Mouse (Mus musculus) kidney, adult 2 months (tissue): ENCODE measurements around the gene Trim71. TPM values are rescaled to one million over a fixed set of nuclear protein-coding genes. Genes with fewer than 3 reads are reported as not detected.

Source experiments
- DNase-seq: peaks from one replicate; pipeline ENCODE4 v3.0.0; 2021
- H3K27ac ChIP-seq: fragments of 200-500 bp; 2 replicates; pipeline ENCODE4 v1.5.1; 2012; ENCODE audit warnings: low read depth, low read length, control low read depth, inconsistent platforms; ENCODE audit not compliant: insufficient read depth
- H3K27me3 ChIP-seq: fragments of 200-500 bp; replicated peaks from 2 replicates; pipeline ENCODE4 v1.6.1; 2012; ENCODE audit warnings: mild to moderate bottlenecking, moderate library complexity, low read length, inconsistent platforms; ENCODE audit not compliant: control insufficient read depth, insufficient read depth
- H3K36me3 ChIP-seq: fragments of 200-500 bp; 2 replicates; pipeline ENCODE4 v1.6.1; 2012; ENCODE audit warnings: mild to moderate bottlenecking, moderate library complexity, low read length, inconsistent platforms; ENCODE audit not compliant: control insufficient read depth, insufficient read depth
- H3K4me1 ChIP-seq: fragments of 200-500 bp; 2 replicates; pipeline ENCODE4 v1.6.1; 2011; ENCODE audit warnings: low read length; ENCODE audit not compliant: control insufficient read depth, insufficient read depth
- H3K4me3 ChIP-seq: fragments of 200-500 bp; 2 replicates; pipeline ENCODE4 v1.5.1; 2011; ENCODE audit warnings: mild to moderate bottlenecking, low read depth, low read length, control low read depth; ENCODE audit not compliant: insufficient read depth
- CTCF ChIP-seq: fragments of 200-500 bp; conservative IDR thresholded peaks from 2 replicates; pipeline ENCODE4 v1.5.1; 2011; ENCODE audit warnings: low read depth, mild to moderate bottlenecking, control low read depth, low read length, moderate library complexity, mixed read lengths; ENCODE audit not compliant: insufficient read depth, insufficient read length
- POLR2A ChIP-seq: fragments of 200-500 bp; IDR thresholded peaks from one replicate; pipeline ENCODE4 v1.6.1; 2011; ENCODE audit warnings: low read depth, low read length, control low read depth
- WGBS: fragments of 180-500 bp; shearing (Covaris S2); methylation state at CpG from one replicate; pipeline ENCODE4 v1.1.7; 2018; 5-methylcytosine and 5-hydroxymethylcytosine counted together
- polyA plus RNA-seq: library from polyadenylated mRNA; depleted of rRNA; stranded (reverse); fragments of >200 nt; gene quantifications from 2 replicates; pipeline ENCODE4 v1.2.3, GENCODE M21; 2012

The Trim71 gene
- polyA plus RNA-seq, 1 experiment, result 0.05 TPM

DNA sequence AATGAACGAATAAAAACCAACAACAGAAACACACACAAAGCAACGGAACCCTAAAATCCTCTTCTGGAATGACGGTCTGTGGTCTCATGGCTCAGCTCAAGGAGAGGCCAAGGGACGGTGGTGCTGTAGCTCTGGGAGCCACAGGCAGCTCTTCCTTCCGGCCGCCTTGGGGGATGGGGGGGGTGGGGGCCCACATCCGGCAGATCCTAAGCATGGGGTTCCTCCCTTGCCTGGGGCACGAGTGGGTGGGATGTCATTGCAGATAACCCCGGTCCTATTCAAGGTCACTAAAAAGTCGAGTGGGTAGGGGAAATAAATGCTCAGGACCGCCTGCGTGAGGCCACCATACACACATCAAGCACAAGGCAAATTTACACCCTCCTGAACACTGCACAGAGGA, 17.4 kb downstream of the Trim71 start:
- H3K4me3 ChIP-seq, result no peak overlapping the region
- no peaks in the 10 kb centered on the region for H3K27me3 ChIP-seq
- no peaks in the 10 kb centered on the region for H3K36me3 ChIP-seq
- no peak for DNase-seq
- H3K27ac ChIP-seq, result no peak overlapping the region
- 66% methylated on average over 12 of the region's 12 CpGs for WGBS
- TF ChIP-seq CTCF (no peak), POLR2A (no peak)
- peaks cover 14% of the 10 kb centered on the region for H3K4me1 ChIP-seq

DNA sequence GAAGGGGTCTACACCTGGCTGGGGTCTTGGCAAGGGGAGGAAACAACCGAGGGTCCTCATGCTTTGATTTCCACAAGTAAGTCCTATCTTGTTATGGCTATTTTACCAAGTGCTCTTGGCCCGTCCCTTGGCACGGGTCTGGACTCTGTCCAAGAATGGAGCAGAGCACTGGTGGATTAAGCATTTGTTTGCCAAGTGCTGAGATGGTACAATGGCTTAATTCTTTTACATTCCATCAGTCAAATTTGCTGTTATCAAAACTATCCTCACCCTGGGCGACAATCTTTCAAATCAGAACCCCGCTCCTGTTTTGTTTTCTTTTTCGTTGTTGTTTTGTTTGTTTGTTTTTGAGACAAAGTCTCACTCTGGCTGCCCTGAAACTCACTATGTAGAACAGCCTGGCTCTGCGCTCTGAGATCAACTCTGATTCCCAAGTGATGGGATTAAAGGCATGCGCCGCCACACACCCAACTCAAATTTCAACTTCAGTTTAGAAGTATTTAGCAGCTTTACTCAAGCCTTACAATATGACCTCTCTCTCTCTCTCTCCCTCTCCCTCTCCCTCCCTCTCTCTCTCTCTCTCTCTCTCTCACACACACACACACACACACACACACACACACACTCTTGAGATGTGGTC, 19.3 kb downstream of the Trim71 start:
- Histone ChIP-seq H3K4me1 (peaks cover 14% of the 10 kb centered on the region), H3K27ac (no peak overlapping the region), H3K36me3 (no peaks in the 10 kb centered on the region), H3K4me3 (no peak overlapping the region), H3K27me3 (no peaks in the 10 kb centered on the region)
- peak; percentile 68 for DNase-seq
- no peak for TF ChIP-seq CTCF
- 51% methylated on average over 9 of the region's 9 CpGs for WGBS

DNA sequence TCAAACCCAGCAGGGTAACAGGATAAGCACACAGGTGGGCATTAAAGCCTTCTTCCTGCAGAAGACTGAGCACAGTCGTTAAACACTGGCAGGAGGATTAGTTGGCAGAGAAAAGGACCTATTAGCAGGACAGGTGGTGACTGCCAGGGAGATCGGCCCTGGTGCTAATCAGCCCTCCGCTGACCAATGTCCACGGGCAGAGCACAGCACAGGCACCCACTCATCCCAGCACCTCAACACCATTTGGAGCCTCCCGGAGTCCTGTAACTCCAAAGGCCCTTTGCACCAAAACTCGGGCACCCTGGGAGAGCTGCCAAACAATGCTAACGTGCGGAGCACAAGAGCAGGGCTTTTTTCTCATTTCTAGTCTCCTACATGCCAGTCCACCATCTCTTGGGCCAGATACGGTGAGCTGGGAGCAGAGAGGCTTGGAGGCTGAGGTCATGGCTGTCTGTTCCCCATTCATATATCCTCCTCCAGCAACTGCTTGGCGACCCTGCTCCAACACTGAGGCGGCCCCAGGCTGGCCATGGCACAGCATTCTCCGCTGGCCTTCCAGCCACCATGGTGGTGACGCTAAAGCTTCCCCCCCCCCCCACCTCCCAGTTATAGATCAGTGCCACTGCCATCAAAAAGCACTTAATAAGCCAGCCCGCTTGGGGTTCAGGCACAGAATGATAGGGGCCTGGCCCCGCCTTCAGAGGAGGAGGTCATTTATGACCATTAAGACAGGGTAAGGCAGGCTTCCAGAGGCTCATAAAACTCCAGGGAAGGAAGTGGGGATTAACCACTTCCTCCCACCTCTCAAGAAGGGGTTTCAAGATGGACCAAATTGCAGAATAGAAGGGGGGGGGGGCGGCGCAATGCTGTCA, 20.1 kb downstream of the Trim71 start:
- no peaks in the 10 kb centered on the region for H3K36me3 ChIP-seq
- no peaks in the 10 kb centered on the region for H3K27me3 ChIP-seq
- no peak overlapping the region for H3K27ac ChIP-seq
- DNase-seq, result peak; percentile 82
- H3K4me3 ChIP-seq, result no peak overlapping the region
- TF ChIP-seq CTCF (no peak), POLR2A (no peak)
- 48% methylated on average over 17 of the region's 17 CpGs for WGBS
- H3K4me1 ChIP-seq, result peaks cover 14% of the 10 kb centered on the region

DNA sequence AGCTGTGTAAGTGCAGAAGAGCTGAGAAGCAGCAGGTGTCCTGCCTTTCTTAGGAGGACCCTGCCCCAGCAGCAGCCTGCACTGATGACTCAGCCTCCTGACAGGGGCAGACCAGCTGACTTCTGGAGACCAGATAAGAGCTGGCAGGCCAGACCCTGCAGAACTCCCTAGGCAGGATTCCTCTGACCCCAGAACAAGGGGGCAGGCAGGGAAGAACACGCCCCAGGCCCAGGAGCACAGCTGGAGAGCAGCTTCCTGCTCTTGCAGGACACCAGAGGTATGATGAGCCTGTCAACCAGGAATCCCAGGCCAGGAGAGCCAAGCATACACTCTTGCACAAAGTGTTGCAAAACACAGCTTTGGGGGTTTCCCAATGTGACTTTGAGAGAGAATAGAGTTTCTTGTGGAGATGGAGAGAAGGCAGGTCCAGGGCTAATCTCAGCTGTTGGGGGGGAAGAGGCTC, 22.9 kb downstream of the Trim71 start:
- TF ChIP-seq CTCF (no peak), POLR2A (no peak)
- no peak for DNase-seq
- Histone ChIP-seq H3K27ac (no peak overlapping the region), H3K27me3 (no peaks in the 10 kb centered on the region), H3K4me1 (0 out of 2 replicates have a peak, but pooled peaks cover 6% of the 10 kb centered on the region), H3K36me3 (no peaks in the 10 kb centered on the region), H3K4me3 (no peak overlapping the region)
- 91% methylated on average over 1 of the region's 1 CpGs for WGBS

DNA sequence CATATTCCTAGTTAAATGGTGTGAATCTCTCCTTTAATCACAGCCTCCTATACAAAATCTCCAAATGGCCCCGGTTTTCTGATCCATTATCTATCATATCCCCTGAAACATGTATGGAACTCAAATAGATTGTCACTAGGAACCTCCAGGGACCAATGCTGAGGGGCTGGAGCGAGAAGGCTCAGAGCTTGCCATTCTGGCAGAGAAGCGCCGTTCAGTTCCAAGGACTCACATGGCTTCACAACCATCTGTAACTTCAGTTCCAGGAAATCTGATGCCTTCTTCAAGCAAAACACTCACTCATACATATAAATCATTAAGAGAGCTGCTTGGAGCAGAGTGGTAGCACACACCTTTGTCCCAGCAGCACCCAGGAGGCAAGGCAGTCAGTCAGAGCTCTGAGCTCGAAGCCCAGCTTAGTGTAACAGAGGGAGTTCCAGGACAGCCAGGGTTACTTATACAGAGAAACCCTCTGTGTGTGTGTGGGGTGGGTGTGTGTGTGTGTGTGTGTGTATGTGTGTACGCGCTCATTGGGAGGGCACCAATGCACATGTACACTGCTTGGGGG, 25.1 kb downstream of the Trim71 start:
- Histone ChIP-seq H3K27ac (no peak overlapping the region), H3K4me3 (no peak overlapping the region), H3K4me1 (0 out of 2 replicates have a peak, but pooled peaks cover 4% of the 10 kb centered on the region), H3K36me3 (no peaks in the 10 kb centered on the region), H3K27me3 (no peaks in the 10 kb centered on the region)
- DNase-seq, result peak; percentile 82
- WGBS, result 67% methylated on average over 7 of the region's 7 CpGs
- no peak for TF ChIP-seq CTCF
- TF ChIP-seq POLR2A, result no peak

DNA sequence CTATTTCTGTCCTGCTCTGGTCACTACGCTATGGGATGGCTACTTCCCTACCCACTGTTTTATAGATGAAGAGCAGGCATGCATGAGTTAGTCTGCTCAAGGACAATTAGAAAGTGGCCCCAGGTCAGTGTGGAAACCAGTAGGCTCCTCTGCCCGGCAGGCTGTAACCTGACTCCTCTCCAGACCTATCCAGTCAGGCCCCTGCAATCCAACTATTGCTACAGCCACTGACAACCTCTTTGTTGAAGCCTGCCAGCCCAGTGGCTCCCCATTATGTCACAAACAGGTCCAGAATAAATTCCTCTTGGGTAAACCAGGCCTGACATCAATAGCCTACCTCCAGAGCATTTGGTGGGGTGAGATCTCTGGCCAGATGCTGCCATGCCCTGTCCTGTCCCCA, 27.5 kb downstream of the Trim71 start:
- no peak for TF ChIP-seq POLR2A
- DNase-seq, result no peak
- H3K4me3 ChIP-seq, result no peak overlapping the region
- no peaks in the 10 kb centered on the region for H3K27me3 ChIP-seq
- WGBS, result 86% methylated on average over 2 of the region's 2 CpGs
- H3K36me3 ChIP-seq, result no peaks in the 10 kb centered on the region
- H3K4me1 ChIP-seq, result no peaks in the 10 kb centered on the region
- no peak overlapping the region for H3K27ac ChIP-seq

DNA sequence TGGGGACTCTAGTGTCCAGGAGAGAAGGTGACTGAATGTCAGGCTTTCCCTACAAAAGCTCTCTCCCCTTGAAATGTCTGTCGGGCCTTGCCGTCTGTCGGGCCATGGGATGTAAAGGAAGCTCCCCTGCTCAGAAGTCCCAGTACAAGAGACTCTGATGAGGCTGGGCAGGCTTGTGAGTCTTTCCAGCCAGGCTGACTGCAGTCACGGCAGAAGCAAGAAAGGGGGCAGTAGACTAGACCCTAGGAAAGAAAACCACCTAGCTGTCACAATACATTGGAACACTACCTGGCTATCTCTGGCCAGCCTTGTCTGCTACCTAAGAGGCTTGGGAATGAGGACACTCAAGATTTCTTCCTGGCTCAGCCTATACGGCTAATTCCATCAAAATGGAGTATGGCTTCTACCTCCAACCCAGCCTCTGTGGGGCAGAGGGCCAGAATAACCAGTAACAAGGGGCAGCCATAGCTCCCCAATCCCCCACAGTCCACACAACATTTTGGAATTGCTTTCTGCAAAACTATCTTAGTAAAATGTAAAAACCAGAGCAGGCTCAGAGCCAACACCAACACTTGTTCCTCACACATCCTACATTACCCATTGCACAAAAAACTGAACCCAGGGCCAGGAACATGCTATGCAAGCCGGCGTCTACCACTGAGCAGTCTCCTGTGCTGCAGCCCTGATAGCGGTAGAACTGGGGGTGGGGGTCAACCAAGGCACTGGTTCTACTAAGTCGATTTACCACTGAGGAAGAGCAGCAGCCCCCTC, 29.2 kb downstream of the Trim71 start:
- Histone ChIP-seq H3K36me3 (no peaks in the 10 kb centered on the region), H3K4me3 (no peak overlapping the region), H3K4me1 (no peaks in the 10 kb centered on the region), H3K27me3 (no peaks in the 10 kb centered on the region; the same call in 1 of the 2 replicates), H3K27ac (no peak overlapping the region)
- TF ChIP-seq POLR2A (no peak), CTCF (no peak)
- 92% methylated on average over 9 of the region's 9 CpGs for WGBS
- DNase-seq, result no peak
